Mouse (Mus musculus) myocyte (in vitro differentiated cells): ENCODE measurements around the gene Gm10647. TPM values are rescaled to one million over a fixed set of nuclear protein-coding genes. Genes with fewer than 3 reads are reported as not detected.
A peak's percentile ranks its signal among the peaks of the same experiment; 100 is the strongest.

Experiments
- H3K27me3 ChIP-seq: one replicate; pipeline ENCODE4 v1.6.1; 2011; ENCODE audit not compliant: control insufficient read depth, insufficient read depth, insufficient read length
- H3K36me3 ChIP-seq: one replicate; pipeline ENCODE4 v1.6.1; 2011; ENCODE audit not compliant: control insufficient read depth, insufficient read depth
- H3K4me2 ChIP-seq: one replicate; pipeline ENCODE4 v1.6.1; 2011; ENCODE audit warnings: low read depth, control low read depth
- H3K4me3 ChIP-seq: one replicate; pipeline ENCODE4 v1.5.1; 2011; ENCODE audit warnings: mild to moderate bottlenecking, control low read depth, moderate library complexity
- H3K79me2 ChIP-seq: one replicate; pipeline ENCODE4 v1.6.1; 2011; ENCODE audit not compliant: control insufficient read depth, insufficient read depth
- H3ac ChIP-seq: one replicate; pipeline ENCODE4 v1.6.1; 2011; ENCODE audit not compliant: control insufficient read depth, insufficient read length
- CEBPB ChIP-seq: IDR thresholded peaks from 2 replicates; pipeline ENCODE4 v1.6.1; 2011; ENCODE audit warnings: mild to moderate bottlenecking, moderate library complexity; ENCODE audit not compliant: poor library complexity, insufficient read depth, severe bottlenecking
- E2F4 ChIP-seq: IDR thresholded peaks from one replicate; pipeline ENCODE4 v1.6.1; 2011; ENCODE audit warnings: mild to moderate bottlenecking, control low read depth, moderate library complexity; ENCODE audit not compliant: insufficient read depth
- MAX ChIP-seq: IDR thresholded peaks from one replicate; pipeline ENCODE4 v1.6.1; 2011; ENCODE audit warnings: low read depth, mild to moderate bottlenecking, control low read depth
- MYOD1 ChIP-seq, 3 experiments: IDR thresholded peaks; one replicate each; pipeline ENCODE4 v1.6.1; 2011; ENCODE audit warnings: control low read depth in 2 of 3, low read depth in 2 of 3, mild to moderate bottlenecking in 2 of 3, moderate library complexity in 1 of 3; ENCODE audit not compliant: insufficient read length in 2 of 3, control insufficient read depth in 1 of 3
- MYOG ChIP-seq, 3 experiments: IDR thresholded peaks; one replicate each; pipeline ENCODE4 v1.6.1; 2011; ENCODE audit warnings: control low read depth in 2 of 3, low read depth in 2 of 3, mild to moderate bottlenecking in 2 of 3; ENCODE audit not compliant: insufficient read length in 2 of 3, control insufficient read depth in 1 of 3, insufficient read depth in 1 of 3
- POLR2A ChIP-seq: IDR thresholded peaks from one replicate; pipeline ENCODE4 v1.6.1; 2011; ENCODE audit warnings: low read depth, mild to moderate bottlenecking, control low read depth, moderate library complexity; ENCODE audit not compliant: insufficient read length
- POLR2AphosphoS2 ChIP-seq: IDR thresholded peaks from one replicate; pipeline ENCODE4 v1.6.1; 2011; ENCODE audit warnings: low read depth, control low read depth; ENCODE audit not compliant: insufficient read length
- REST ChIP-seq: IDR thresholded peaks from one replicate; pipeline ENCODE4 v1.6.1; 2011; ENCODE audit warnings: mild to moderate bottlenecking, control low read depth, moderate library complexity; ENCODE audit not compliant: insufficient read depth, insufficient read length
- SRF ChIP-seq: IDR thresholded peaks from one replicate; pipeline ENCODE4 v1.6.1; 2011; ENCODE audit warnings: low read depth; ENCODE audit not compliant: control insufficient read depth, insufficient read length
- TCF12 ChIP-seq: IDR thresholded peaks from one replicate; pipeline ENCODE4 v1.6.1; 2011; ENCODE audit warnings: mild to moderate bottlenecking, control low read depth; ENCODE audit not compliant: poor library complexity, insufficient read depth, severe bottlenecking
- TCF3 ChIP-seq: IDR thresholded peaks from one replicate; pipeline ENCODE4 v1.6.1; 2011; ENCODE audit warnings: low read depth, control low read depth; ENCODE audit not compliant: insufficient read length
- USF1 ChIP-seq: IDR thresholded peaks from one replicate; pipeline ENCODE4 v1.6.1; 2011; ENCODE audit warnings: low read depth, mild to moderate bottlenecking, control low read depth, moderate library complexity
- polyA plus RNA-seq: library from polyadenylated mRNA; unstranded; fragments of >200 nt; fragmentation: generic; extraction: Trizol; gene quantifications from one replicate; pipeline ENCODE4 v1.2.1, GENCODE M21; 2012; ENCODE audit warnings: missing spikeins

Gm10647 gene
- polyA plus RNA-seq, 1 experiment = not detected

GRCm38 (mm10) chr9:66832366-66832908 lies 35.6 kb downstream of the Gm10647 start:
- Histone ChIP-seq H3K36me3 (no peaks in the 10 kb centered on the region), H3K79me2 (no peaks in the 10 kb centered on the region), H3K27me3 (no peaks in the 10 kb centered on the region), H3K4me3 (no peak overlapping the region), H3K4me2 (no peak overlapping the region), H3ac (no peak overlapping the region)
- TF ChIP-seq CEBPB (no peak), SRF (no peak), MYOD1 (IDR thresholded peaks at IDR 0.05; ENCODE audit: control insufficient read depth in 1 of 3, insufficient read length in 2 of 3, low read depth in 2 of 3) (no peak), E2F4 (no peak), TCF12 (no peak), MYOG (IDR thresholded peaks at IDR 0.05; ENCODE audit: control insufficient read depth in 1 of 3, insufficient read depth in 1 of 3, insufficient read length in 2 of 3, low read depth in 2 of 3) (no peak), MAX (no peak), POLR2A (no peak), TCF3 (no peak), USF1 (no peak), POLR2AphosphoS2 (no peak), REST (no peak)

GRCm38 (mm10) chr9:66833851-66834250 lies 37.0 kb downstream of the Gm10647 start:
- no peak overlapping the region for H3ac ChIP-seq
- H3K4me3 ChIP-seq = peak overlapping the region; percentile 47
- no peaks in the 10 kb centered on the region for H3K79me2 ChIP-seq
- no peaks in the 10 kb centered on the region for H3K36me3 ChIP-seq
- no peak for TF ChIP-seq MYOG (IDR thresholded peaks at IDR 0.05; ENCODE audit: control insufficient read depth in 1 of 3, insufficient read depth in 1 of 3, insufficient read length in 2 of 3, low read depth in 2 of 3)
- TF ChIP-seq MAX = no peak
- no peak for TF ChIP-seq REST
- TF ChIP-seq TCF12 = no peak
- TF ChIP-seq USF1 = no peak
- TF ChIP-seq TCF3 = no peak
- TF ChIP-seq MYOD1 (IDR thresholded peaks at IDR 0.05; ENCODE audit: control insufficient read depth in 1 of 3, insufficient read length in 2 of 3, low read depth in 2 of 3) = no peak
- TF ChIP-seq POLR2AphosphoS2 = no peak
- no peak for TF ChIP-seq POLR2A
- H3K27me3 ChIP-seq = no peaks in the 10 kb centered on the region
- H3K4me2 ChIP-seq = peak overlapping the region; percentile 86

GRCm38 (mm10) chr9:66834318-66835096 lies 37.7 kb downstream of the Gm10647 start, which contains the start of gene Aph1c:
TSS of gene Aph1c (minus strand) at chr9:66834726.
- Histone ChIP-seq H3K27me3 (no peaks in the 10 kb centered on the region), H3K4me2 (peak within 1 kb of the TSS; percentile 86), H3K36me3 (no peaks in the 10 kb centered on the region), H3K79me2 (no peaks in the 10 kb centered on the region), H3ac (peak within 1 kb of the TSS; percentile 17), H3K4me3 (peak within 1 kb of the TSS; percentile 47)
- TF ChIP-seq CEBPB (no peak), MAX (no peak), MYOG (IDR thresholded peaks at IDR 0.05; ENCODE audit: control insufficient read depth in 1 of 3, insufficient read depth in 1 of 3, insufficient read length in 2 of 3, low read depth in 2 of 3) (no peak), TCF12 (no peak), MYOD1 (IDR thresholded peaks at IDR 0.05; ENCODE audit: control insufficient read depth in 1 of 3, insufficient read length in 2 of 3, low read depth in 2 of 3) (peak in 1 of 3 experiments; percentile 6), USF1 (no peak), POLR2A (peak; percentile 54), POLR2AphosphoS2 (no peak), E2F4 (peak; percentile 51), REST (no peak), TCF3 (no peak), SRF (no peak)

- Histone ChIP-seq H3K36me3 (no peaks in the 10 kb centered on the region), H3K4me2 (peak overlapping the region; percentile 86), H3ac (peak overlapping the region; percentile 17), H3K4me3 (peak overlapping the region; percentile 47), H3K27me3 (no peaks in the 10 kb centered on the region), H3K79me2 (no peaks in the 10 kb centered on the region)
- TF ChIP-seq USF1 (no peak), TCF3 (no peak), MAX (no peak), POLR2AphosphoS2 (no peak), TCF12 (no peak), CEBPB (no peak), SRF (no peak), MYOD1 (IDR thresholded peaks at IDR 0.05; ENCODE audit: control insufficient read depth in 1 of 3, insufficient read length in 2 of 3, low read depth in 2 of 3) (no peak), MYOG (IDR thresholded peaks at IDR 0.05; ENCODE audit: control insufficient read depth in 1 of 3, insufficient read depth in 1 of 3, insufficient read length in 2 of 3, low read depth in 2 of 3) (no peak), POLR2A (no peak), E2F4 (no peak), REST (no peak)
These were observed 38.2 kb downstream of the Gm10647 start for GRCm38 (mm10) chr9:66835097-66835480.
